Mouse (Mus musculus) erythroblast, embryonic 14.5 days (primary cell): ENCODE data around the gene Npas2.

Experiments used
- GATA1 ChIP-seq: IDR thresholded peaks from 2 replicates; pipeline ENCODE4 v1.6.1; 2012; ENCODE audit warnings: low read length, inconsistent platforms, mixed read lengths
- TAL1 ChIP-seq: IDR thresholded peaks from 3 replicates; pipeline ENCODE4 v1.6.1; 2012; ENCODE audit warnings: low read length, inconsistent platforms, mixed read lengths

- TF ChIP-seq GATA1 = no peak
- TF ChIP-seq TAL1 = no peak
Measured at GRCm38 (mm10) chr1:39251679-39252078, 58.1 kb downstream of the Npas2 start.
